Mouse (Mus musculus) embryo, embryonic 10 days (tissue): Measurements from ENCODE around the gene Hist2h2be.
"Not testable (repeated sequence)": the region's sequence is repeated elsewhere in the genome, so short reads cannot be mapped to it uniquely, and the experiment has no call there.

Experiments used
- DNase-seq: peaks from one replicate; pipeline ENCODE4 v3.0.0-alpha.2; 2015; ENCODE audit warnings: low spot score

Hist2h2be gene

DNA sequence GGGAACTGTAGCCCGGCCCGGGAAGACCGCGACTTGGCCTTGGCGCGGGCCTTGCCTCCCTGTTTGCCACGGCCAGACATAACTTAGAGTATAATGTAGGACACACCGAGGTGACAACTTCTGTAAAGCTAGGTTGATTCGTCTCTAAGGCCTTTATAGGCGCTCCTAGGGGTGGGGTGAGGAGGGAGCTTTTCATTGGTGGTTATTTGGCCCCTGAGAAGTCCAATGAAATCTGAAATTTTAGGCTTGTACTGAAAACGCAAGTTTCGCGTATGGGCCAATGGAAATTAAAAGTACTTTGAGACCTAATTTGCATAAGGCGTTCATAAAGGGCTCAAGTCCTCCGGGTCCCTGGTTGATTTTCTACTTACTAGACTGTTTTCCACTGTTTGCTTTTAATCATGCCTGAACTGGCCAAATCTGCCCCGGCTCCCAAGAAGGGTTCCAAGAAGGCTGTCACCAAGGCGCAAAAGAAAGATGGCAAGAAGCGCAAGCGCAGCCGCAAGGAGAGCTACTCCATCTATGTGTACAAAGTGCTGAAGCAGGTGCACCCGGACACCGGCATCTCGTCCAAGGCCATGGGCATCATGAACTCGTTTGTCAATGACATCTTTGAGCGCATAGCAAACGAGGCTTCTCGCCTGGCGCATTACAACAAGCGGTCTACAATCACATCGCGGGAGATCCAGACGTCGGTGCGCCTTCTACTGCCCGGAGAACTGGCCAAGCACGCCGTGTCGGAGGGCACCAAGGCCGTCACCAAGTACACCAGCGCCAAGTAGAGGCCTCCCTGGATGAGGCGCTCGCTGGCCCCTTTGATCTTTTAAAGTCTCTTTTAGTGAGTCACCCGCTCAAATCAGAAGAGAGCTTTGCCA lies at the start of gene Hist2h2be, which contains the start of gene Hist2h2ac:
Hist2h2be (plus strand) TSS at position 355 of the 875 bp plus-strand sequence.
Hist2h2ac (minus strand) TSS at position 116 of the 875 bp plus-strand sequence.
- DNase-seq: peak; percentile 90

DNA sequence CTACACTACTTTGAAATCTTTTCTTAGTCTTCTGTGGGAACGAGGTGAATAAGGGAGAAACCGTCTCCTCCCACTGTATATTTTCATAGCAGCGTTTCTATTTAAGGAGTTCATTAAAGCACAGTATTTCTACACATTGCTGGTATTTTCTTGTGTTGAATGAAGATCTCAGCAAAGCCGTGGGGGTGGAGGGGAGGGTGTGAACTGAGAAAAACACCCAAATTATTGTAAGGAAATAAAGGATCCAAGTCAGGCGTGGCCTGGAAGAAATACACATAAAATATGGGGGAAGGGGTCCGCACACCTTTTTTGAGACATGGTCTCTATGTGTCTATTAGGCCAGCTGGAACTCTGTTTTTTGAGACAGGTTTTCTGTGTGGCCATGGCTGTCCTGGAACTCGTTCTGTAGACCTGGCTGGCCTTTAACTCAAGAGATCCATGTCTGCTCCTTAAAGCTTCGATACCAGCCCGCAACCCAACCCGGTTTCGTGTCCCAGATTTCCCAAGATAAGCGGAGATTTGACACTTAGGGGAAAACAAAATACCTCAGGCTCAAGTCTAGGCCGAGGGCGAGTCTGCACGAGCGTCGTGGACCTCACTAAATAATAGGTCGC lies 49.2 kb upstream of the Hist2h2be start:
- DNase-seq: no peak

GRCm38 (mm10) chr3:96172197-96173178 lies 48.4 kb upstream of the Hist2h2be start, which contains the start of gene Sf3b4:
Gene Sf3b4 (plus strand): TSS chr3:96172332.
- DNase-seq: peak; percentile 94

DNA sequence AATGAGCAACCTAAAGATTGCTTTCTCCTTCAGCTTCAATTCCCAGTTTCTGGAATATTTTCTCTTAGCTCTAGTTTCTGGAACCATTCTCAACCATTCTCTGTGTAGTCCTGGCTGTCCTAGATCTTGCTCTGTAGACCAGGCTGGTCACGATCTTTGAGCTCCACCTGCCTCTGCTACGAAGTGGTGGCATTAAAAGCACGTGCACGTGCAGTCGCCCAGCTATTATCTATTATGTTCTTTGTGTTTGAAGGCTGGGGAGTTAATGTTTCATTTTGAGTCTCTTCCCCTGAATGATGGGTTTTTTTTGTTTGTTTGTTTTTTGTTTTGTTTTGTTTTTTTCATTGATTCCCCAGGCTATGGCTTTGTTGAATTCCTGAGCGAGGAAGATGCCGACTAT lies 47.7 kb upstream of the Hist2h2be start:
- no peak for DNase-seq

DNA sequence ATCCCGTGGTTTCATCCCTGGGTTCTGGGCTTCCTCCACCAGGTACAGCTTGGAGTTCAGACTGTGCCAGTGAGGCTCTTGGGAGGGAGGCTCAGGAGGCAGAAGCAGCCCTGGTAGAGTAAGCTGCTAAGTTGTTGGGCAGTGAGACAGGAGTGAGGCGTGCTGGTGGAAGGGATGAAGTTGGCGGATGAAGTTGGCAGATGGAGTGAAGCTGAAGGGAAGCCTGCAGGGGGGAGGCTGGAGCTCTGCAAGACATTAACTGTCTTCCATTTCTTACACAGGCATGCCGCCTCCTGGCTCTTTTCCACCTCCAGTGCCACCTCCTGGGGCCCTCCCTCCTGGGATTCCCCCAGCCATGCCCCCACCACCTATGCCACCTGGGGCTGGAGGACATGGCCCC lies 46.9 kb upstream of the Hist2h2be start:
- DNase-seq: not testable (repeated sequence)

- no peak for DNase-seq
These were observed 45.7 kb upstream of the Hist2h2be start for GRCm38 (mm10) chr3:96175251-96175650.

- no peak for DNase-seq
These were observed 42.5 kb upstream of the Hist2h2be start for GRCm38 (mm10) chr3:96178427-96178826.

- no peak for DNase-seq
These were observed 42.0 kb upstream of the Hist2h2be start for GRCm38 (mm10) chr3:96178902-96179301.

- DNase-seq: no peak
These were observed 41.4 kb upstream of the Hist2h2be start for GRCm38 (mm10) chr3:96179531-96179930.

DNA sequence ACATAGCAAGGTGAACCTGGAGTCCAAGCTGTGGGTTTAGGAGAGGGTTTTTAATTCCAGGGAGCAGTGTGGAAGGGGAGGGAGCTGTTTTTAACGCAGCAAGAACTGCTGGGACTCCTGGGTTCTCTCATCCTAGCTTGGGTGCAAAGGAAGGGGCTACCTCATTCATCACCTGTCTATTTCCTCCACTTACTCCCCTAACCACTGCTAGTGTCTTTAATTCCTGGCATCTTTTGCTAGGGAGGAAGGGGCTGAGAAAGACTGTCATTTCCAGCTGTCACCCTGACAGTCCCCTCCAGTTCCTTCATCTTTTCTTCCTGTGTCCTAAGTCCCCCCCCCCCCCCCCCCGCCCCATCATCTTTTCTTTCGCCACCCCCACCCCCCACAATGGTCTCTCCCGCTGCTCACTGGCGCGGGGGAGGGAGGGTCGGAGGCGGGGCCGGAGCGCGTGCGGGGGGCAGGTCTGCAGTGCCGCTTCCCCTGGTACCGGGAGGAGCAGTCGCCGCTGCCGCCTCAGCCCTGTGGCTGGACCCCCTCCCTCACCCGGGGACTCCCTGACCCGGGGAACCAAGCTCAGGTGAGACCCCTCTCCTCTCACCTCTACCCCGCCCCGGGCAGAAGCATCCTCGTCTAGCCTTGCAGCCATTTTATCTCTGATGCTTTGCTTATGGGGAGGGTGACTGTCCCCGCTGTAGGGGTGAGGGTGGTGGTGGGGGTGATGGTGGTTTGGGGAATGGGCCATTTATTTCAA lies 40.0 kb upstream of the Hist2h2be start, which contains the start of gene Sv2a:
Sv2a (plus strand) TSS at position 425 of the 751 bp plus-strand sequence.
- peak; percentile 36 for DNase-seq

- DNase-seq: no peak
These were observed 39.2 kb upstream of the Hist2h2be start for GRCm38 (mm10) chr3:96181510-96182381.

- DNase-seq: no peak
These were observed 38.5 kb upstream of the Hist2h2be start for GRCm38 (mm10) chr3:96182382-96182776.

DNA sequence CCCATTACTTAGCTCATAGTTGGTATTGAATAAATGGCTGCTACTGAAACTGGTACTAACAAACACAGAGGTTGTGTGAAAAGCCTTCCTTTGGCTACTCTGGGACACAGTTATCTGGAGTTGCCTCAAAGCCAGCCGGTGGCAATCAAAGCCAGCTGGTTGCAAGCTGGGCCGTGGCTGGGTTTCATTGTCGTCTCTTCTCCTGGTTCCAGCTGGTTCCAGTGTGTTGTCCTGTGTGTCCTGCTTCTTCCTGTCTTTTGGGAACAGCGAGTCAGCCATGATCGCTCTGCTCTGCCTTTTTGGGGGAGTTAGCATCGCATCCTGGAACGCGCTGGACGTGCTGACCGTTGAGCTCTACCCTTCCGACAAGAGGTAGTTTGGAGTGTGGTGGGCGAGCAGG lies 27.9 kb upstream of the Hist2h2be start:
- no peak for DNase-seq

DNA sequence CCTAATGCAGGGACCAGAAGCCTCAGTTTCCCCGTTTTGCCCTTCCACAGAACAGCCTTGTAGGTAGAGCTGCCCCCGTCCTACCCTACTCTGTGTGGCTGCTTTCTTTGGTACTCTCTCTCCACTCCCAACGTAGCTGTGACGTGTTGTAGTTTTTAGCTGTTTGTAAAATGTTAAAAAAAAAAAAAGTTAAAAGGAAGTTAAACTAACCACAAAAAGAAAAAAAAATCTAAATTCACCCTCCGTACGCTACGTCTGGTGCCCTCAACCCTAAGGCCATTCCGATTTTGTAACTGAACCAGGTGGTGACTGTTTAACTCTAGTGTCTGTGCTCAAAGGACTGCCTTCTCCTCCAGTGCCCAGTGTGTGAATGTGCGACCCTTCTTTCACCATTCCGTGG lies 26.0 kb upstream of the Hist2h2be start:
- no peak for DNase-seq

DNA sequence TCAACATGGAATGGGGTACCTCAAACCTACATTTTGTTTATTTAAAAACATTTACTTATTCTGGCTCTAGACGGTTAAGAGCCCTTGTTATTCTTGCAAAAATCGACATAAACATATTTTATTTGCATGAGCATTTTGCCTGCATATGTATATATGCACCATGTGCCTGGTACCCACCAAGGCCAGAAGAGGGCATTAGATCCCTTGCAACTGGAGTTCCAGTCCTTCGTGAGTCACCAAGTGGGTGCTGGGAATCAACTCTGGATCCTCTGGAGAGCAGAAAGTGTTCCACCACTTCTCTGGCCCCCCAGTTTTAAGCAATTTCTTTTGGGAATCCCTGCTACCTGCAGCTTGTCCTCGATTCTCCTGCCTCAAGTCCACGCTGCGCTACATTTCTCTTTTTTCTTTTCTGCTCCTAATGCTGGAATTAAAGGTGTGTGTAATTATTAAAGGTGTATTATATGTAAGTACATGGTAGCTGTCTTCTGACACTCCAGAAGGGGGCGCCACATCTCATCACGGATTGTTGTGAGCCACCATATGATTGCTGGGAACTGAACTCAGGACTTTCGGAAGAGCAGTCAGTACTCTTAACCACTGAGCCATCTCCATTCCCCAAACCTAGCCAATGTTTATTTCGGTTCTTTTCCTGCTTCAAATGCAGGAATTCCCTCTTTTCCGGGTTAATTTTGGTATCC lies 25.2 kb upstream of the Hist2h2be start:
- DNase-seq: no peak

DNA sequence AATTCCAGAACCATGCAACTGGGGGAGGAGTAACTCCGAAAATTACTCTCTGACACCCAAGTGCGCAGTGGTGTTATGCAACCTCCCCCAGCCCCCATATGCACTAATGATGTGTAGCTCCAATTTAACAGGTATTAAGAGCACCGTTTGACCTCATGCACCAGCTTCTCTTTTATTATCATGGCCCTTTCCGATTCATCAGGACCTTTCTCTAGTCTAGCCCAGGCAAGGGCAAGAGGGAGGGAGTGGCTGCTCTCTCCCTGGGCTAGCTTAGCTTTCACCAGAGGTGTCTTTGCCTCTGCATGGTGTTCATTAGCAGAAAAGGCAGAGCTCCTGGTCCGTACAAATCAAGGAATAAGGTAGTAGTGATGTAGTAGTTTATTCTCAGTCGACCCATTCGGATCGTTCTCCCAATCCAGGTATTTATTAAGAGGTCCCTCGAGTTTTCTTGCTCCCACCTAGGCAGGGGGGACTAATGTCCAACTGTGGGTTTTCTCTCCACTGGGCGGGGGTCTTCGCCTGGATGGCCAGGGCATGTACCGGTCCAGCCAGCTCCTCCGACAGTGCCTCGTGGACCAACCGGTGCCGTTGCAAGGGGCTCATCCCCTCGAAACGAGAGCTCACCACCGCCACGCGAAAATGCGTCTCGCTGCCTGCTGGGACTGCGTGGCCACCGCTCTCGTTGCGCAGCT lies 24.3 kb upstream of the Hist2h2be start:
- no peak for DNase-seq

DNA sequence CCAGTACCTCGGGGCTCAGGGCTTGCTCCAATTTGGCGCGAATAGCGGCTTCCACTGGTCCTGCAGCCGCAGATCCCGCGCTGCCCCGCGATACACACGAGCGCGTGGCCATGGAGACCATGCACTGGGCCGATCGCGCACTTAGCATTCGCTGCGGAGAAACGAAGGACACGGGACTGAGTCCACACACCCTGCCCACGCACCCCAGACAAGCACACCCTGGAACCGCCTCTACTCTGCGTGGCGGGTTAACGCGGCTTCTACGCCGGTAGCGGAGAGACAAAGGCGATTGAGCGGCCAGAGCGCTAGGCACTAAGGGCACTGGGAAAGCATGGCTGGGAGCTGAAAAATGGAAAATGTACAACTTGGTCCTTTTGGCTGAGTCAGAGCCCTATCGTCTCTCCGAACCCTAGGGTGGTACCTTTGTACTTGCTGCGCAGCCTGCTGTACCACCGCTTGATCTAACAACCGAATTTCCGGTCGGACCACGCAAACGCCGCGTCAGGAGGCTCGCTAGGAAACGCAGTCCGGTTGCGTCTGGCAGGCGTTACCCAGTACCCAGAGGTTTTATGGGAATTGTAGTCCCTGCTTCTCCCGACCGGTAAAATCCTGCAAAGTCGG lies 23.7 kb upstream of the Hist2h2be start:
- DNase-seq: peak; percentile 97

DNA sequence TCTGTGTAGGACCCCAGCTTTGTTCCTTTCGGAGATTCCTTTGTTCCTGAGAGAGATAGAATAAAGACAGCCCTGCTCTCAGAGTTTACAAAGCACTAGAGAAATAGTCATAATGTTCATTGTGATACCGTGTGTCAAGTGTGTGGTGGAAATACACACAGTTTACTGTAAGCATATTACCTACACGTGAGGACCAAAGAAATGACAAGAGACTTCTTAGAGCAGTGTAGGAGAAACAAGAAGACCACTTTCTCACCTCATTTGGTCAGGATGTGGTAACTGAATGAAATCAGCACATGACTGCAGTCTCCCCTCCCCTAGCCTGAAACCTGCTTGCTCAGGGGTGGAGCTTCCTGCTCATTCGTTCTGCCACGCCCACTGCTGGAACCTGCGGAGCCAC lies 22.7 kb upstream of the Hist2h2be start:
- peak; percentile 44 for DNase-seq
